Mouse (Mus musculus) stomach, postnatal 0 days (tissue): ENCODE results near the gene Gimap7. TPM values are rescaled to one million over a fixed set of nuclear protein-coding genes. Genes with fewer than 3 reads are reported as not detected.

Source experiments
- ATAC-seq: fragments of 200-750 bp; cut with Nextera tagmentation; 2 replicates; pipeline ENCODE4 v1.8.0; 2017; ENCODE audit not compliant: low FRiP score, low TSS enrichment
- DNase-seq: peaks from one replicate; pipeline ENCODE4 v3.0.0-alpha.2; 2016; ENCODE audit warnings: low spot score
- H3K27ac ChIP-seq: fragments of 300-500 bp; sonication (generic); replicated peaks from 2 replicates; pipeline ENCODE4 v1.5.1; 2014; ENCODE audit warnings: mild to moderate bottlenecking, control low read depth
- H3K27me3 ChIP-seq: fragments of 300-500 bp; sonication (generic); 2 replicates; pipeline ENCODE4 v1.6.1; 2014; ENCODE audit warnings: low read length; ENCODE audit not compliant: control insufficient read depth, insufficient read depth
- H3K36me3 ChIP-seq: fragments of 300-500 bp; sonication (generic); 2 replicates; pipeline ENCODE4 v1.6.1; 2014; ENCODE audit warnings: low read length, mixed read lengths; ENCODE audit not compliant: control insufficient read depth, insufficient read depth
- H3K4me1 ChIP-seq: fragments of 300-500 bp; sonication (generic); replicated peaks from 2 replicates; pipeline ENCODE4 v1.6.1; 2014; ENCODE audit warnings: antibody characterized with exemption; ENCODE audit not compliant: control insufficient read depth, insufficient read depth
- H3K4me2 ChIP-seq: fragments of 300-500 bp; sonication (generic); replicated peaks from 2 replicates; pipeline ENCODE4 v1.6.1; 2014; ENCODE audit warnings: low read depth, mild to moderate bottlenecking, control low read depth, moderate library complexity
- H3K4me3 ChIP-seq: fragments of 300-500 bp; sonication (generic); 2 replicates; pipeline ENCODE4 v1.5.1; 2014; ENCODE audit warnings: low read depth, low read length, control low read depth
- H3K9ac ChIP-seq: fragments of 300-500 bp; sonication (generic); 2 replicates; pipeline ENCODE4 v1.6.1; 2014; ENCODE audit warnings: mild to moderate bottlenecking, low read length, control low read depth, mixed read lengths
- H3K9me3 ChIP-seq: fragments of 300-500 bp; sonication (generic); 2 replicates; pipeline ENCODE4 v1.6.1; 2016; ENCODE audit warnings: low read length; ENCODE audit not compliant: control insufficient read depth
- CTCF ChIP-seq: IDR thresholded peaks from 2 replicates; pipeline ENCODE4 v1.5.1; 2016; ENCODE audit warnings: antibody characterized with exemption, low read depth, mild to moderate bottlenecking, moderate library complexity
- EP300 ChIP-seq: optimal IDR thresholded peaks from 2 replicates; pipeline ENCODE3; 2016; ENCODE audit warnings: antibody characterized with exemption
- WGBS: fragments of 180-500 bp; shearing (Covaris S2); extraction: QIAGEN DNeasy Blood & Tissue Kit; methylation state at CpG from one replicate; pipeline ENCODE4 v1.1.7; 2014; 5-methylcytosine and 5-hydroxymethylcytosine counted together
- polyA plus RNA-seq: library from polyadenylated mRNA; unstranded; fragments of >200 nt; fragmentation: Nextera tagmentation; extraction: Ambion mirVana; gene quantifications from 2 replicates; pipeline ENCODE4 v1.2.1, GENCODE M21; 2015

Gene Gimap7
- polyA plus RNA-seq, 1 experiment from 2014 or later: not detected

GRCm38 (mm10) chr6:48737053-48737452 is 18.6 kb downstream of the Gimap7 start:
- Histone ChIP-seq H3K4me1 (0 out of 2 replicates have a peak, but pooled peaks cover 2% of the 10 kb centered on the region), H3K27ac (no peak overlapping the region), H3K27me3 (no peaks in the 10 kb centered on the region), H3K9ac (no peak overlapping the region), H3K4me2 (no peak overlapping the region), H3K9me3 (no peaks in the 10 kb centered on the region), H3K4me3 (no peak overlapping the region), H3K36me3 (no peaks in the 10 kb centered on the region)
- no peak for DNase-seq
- no peak for ATAC-seq
- TF ChIP-seq CTCF: no peak
- TF ChIP-seq EP300: no peak
- WGBS: 76% methylated on average over 2 of the region's 2 CpGs

GRCm38 (mm10) chr6:48737688-48738087 is 19.3 kb downstream of the Gimap7 start:
- H3K36me3 ChIP-seq: no peaks in the 10 kb centered on the region
- H3K27ac ChIP-seq: no peak overlapping the region
- DNase-seq: no peak
- WGBS: 91% methylated on average over 5 of the region's 5 CpGs
- no peak overlapping the region for H3K4me3 ChIP-seq
- H3K4me2 ChIP-seq: no peak overlapping the region
- H3K9me3 ChIP-seq: no peaks in the 10 kb centered on the region
- no peaks in the 10 kb centered on the region for H3K27me3 ChIP-seq
- H3K9ac ChIP-seq: no peak overlapping the region
- no peak for TF ChIP-seq CTCF
- TF ChIP-seq EP300: no peak
- ATAC-seq: no peak
- peaks cover 2% of the 10 kb centered on the region; the same call in 1 of the 2 replicates for H3K4me1 ChIP-seq

- ATAC-seq: no peak
- no peaks in the 10 kb centered on the region for H3K9me3 ChIP-seq
- no peak within 1 kb of the TSS for H3K27ac ChIP-seq
- no peaks in the 10 kb centered on the region for H3K27me3 ChIP-seq
- TF ChIP-seq CTCF (no peak), EP300 (no peak)
- 0 out of 2 replicates have a peak within 1 kb of the TSS, but pooled peaks have one; percentile 12 for H3K4me3 ChIP-seq
- WGBS: 67% methylated on average over 15 of the region's 15 CpGs
- DNase-seq: no peak
- H3K36me3 ChIP-seq: no peaks in the 10 kb centered on the region
- H3K4me1 ChIP-seq: peaks cover 2% of the 10 kb centered on the region; the same call in 1 of the 2 replicates
- H3K9ac ChIP-seq: no peak within 1 kb of the TSS
- peak within 1 kb of the TSS; percentile 14; the same call in 1 of the 2 replicates for H3K4me2 ChIP-seq
Observed at GRCm38 (mm10) chr6:48738961-48739779, 20.7 kb downstream of the Gimap7 start, which contains the start of gene Gimap1. Gene Gimap1 (plus strand): TSS chr6:48739054.

- Histone ChIP-seq H3K27me3 (no peaks in the 10 kb centered on the region), H3K36me3 (no peaks in the 10 kb centered on the region), H3K4me1 (peaks cover 2% of the 10 kb centered on the region; the same call in 1 of the 2 replicates), H3K9ac (no peak overlapping the region), H3K4me3 (no peak overlapping the region), H3K9me3 (no peaks in the 10 kb centered on the region), H3K27ac (no peak overlapping the region), H3K4me2 (peak overlapping the region; percentile 14; the same call in 1 of the 2 replicates)
- DNase-seq (no peak), ATAC-seq (no peak)
- WGBS: 85% methylated on average over 3 of the region's 3 CpGs
- TF ChIP-seq EP300 (no peak), CTCF (no peak)
Observed at GRCm38 (mm10) chr6:48739780-48740055, 21.3 kb downstream of the Gimap7 start.

- H3K4me2 ChIP-seq: no peak overlapping the region
Observed at GRCm38 (mm10) chr6:48740501-48741169, 22.2 kb downstream of the Gimap7 start.

More at GRCm38 (mm10) chr6:48740501-48741169, 22.2 kb downstream of the Gimap7 start:
- TF ChIP-seq CTCF (no peak), EP300 (no peak)
- Histone ChIP-seq H3K27ac (0 out of 2 replicates have a peak overlapping the region, but pooled peaks have one; percentile 13), H3K4me1 (peaks cover 2% of the 10 kb centered on the region; the same call in 1 of the 2 replicates), H3K9me3 (no peaks in the 10 kb centered on the region), H3K4me3 (no peak overlapping the region), H3K9ac (no peak overlapping the region), H3K36me3 (no peaks in the 10 kb centered on the region), H3K27me3 (no peaks in the 10 kb centered on the region)
- ATAC-seq (no peak), DNase-seq (no peak)
- 59% methylated on average over 3 of the region's 3 CpGs for WGBS
